ENCODE assay signal across 8 mouse cellular contexts in the genomic region with DNA sequence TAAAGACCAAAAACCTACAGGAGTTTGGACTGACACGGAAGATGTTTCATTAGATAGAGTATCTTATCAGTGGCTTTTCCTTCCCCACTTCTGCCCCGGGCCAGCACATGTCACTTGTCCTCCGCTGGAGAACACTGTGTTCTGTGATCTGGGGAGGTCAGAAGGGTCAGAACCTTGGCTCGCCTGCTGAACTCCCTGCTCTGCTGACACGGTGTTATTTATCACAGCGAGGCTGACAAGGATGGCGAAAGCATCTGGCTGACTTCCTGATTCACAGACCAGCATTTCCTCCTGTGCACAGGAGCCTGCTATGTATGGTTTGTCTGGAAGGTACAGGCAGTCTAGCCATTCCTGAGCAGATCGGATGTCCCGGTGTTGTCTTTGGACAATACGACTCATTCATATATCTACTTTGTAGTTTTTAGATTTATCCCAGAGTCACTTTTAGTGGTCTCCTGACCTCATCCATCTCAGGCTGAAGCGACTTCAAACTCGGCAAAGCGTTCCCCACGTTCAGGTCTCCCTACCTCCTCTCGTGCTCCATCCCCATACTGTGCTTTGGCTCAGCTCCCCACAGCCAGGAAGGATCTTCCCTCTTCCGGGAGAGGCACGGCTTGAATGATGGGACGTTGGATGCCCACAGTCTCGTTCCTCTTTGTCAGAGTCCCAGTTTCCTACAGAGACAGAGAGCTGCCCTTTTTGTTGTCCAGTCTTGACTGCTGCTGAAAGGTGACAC.
DNase-seq lines count a peak whose midpoint lies in the region; ATAC-seq and TF ChIP-seq lines count a peak whose summit lies in the region.

No protein-coding gene starts in this region.

- no peak for TF ChIP-seq POLR2A in bone marrow macrophage, adult 2 months (IDR thresholded peaks at IDR 0.05; ENCODE audit: borderline replicate concordance, low read depth, low read length)

- no peaks in the 10 kb centered on the region for H3K27me3 ChIP-seq in heart, embryonic 16.5 days (ENCODE audit: control insufficient read depth, insufficient read depth, low read length)
- H3K27me3 ChIP-seq in limb, embryonic 15.5 days = no peaks in the 10 kb centered on the region

- TF ChIP-seq CTCF in bone marrow macrophage, adult 2 months (IDR thresholded peaks at IDR 0.05; ENCODE audit: low read depth, low read length) = no peak

- H3K4me2 ChIP-seq in heart, embryonic 16.5 days (ENCODE audit: low read depth, low read length) = peak overlapping the region; percentile 43
- H3K4me2 ChIP-seq in limb, embryonic 15.5 days = 0 out of 2 replicates have a peak overlapping the region, but pooled peaks have one; percentile 3

- no peak overlapping the region for H3K9ac ChIP-seq in heart, embryonic 16.5 days (ENCODE audit: low read length)
- no peak overlapping the region for H3K9ac ChIP-seq in limb, embryonic 15.5 days

- 20% methylated on average over 19 of the region's 19 CpGs for WGBS in heart, embryonic 16.5 days
- WGBS in limb, embryonic 15.5 days = 29% methylated on average over 19 of the region's 19 CpGs

- H3K9me3 ChIP-seq in heart, embryonic 16.5 days (replicated peaks; ENCODE audit: control insufficient read depth, low read length) = no peaks in the 10 kb centered on the region
- no peaks in the 10 kb centered on the region for H3K9me3 ChIP-seq in limb, embryonic 15.5 days

- DNase-seq in adrenal gland, adult (ENCODE audit: inconsistent age in 2 of 2, low spot score in 1 of 2) = peak; percentile 93 to 95
- no peak for DNase-seq in layer of hippocampus, postnatal 36 days
- no peak for DNase-seq in urinary bladder, adult 18-20 months (ENCODE audit: low spot score in 2 of 2)

- peak; percentile 72 for ATAC-seq in heart, embryonic 16.5 days (replicated peaks; ENCODE audit: extremely low read depth, insufficient read depth, low FRiP score)
- no peak for ATAC-seq in limb, embryonic 15.5 days (ENCODE audit: insufficient number of reproducible peaks, low FRiP score, low TSS enrichment, low read depth)
- peak; percentile 74 for ATAC-seq in neutrophil, adult 5-6 weeks (ENCODE audit: extremely low read depth, insufficient number of reproducible peaks, low FRiP score, poor library complexity, severe bottlenecking)
- ATAC-seq in cerebellum, adult (ENCODE audit: insufficient number of reproducible peaks, low FRiP score, low TSS enrichment) = no peak

- peak overlapping the region; percentile 35 for H3K4me3 ChIP-seq in bone marrow macrophage, adult 2 months (ENCODE audit: insufficient read depth, low read length)
- no peak overlapping the region; the same call in 1 of the 2 replicates for H3K4me3 ChIP-seq in heart, embryonic 16.5 days (ENCODE audit: low read length)
- no peak overlapping the region for H3K4me3 ChIP-seq in limb, embryonic 15.5 days

- no peaks in the 10 kb centered on the region for H3K36me3 ChIP-seq in heart, embryonic 16.5 days (ENCODE audit: control insufficient read depth, insufficient read depth)
- no peaks in the 10 kb centered on the region for H3K36me3 ChIP-seq in limb, embryonic 15.5 days

- peaks cover 35% of the 10 kb centered on the region for H3K4me1 ChIP-seq in bone marrow macrophage, adult 2 months (ENCODE audit: control insufficient read depth, insufficient read depth, low read length)
- peaks cover 9% of the 10 kb centered on the region for H3K4me1 ChIP-seq in heart, embryonic 16.5 days (ENCODE audit: control insufficient read depth, insufficient read depth, low read length)
- H3K4me1 ChIP-seq in limb, embryonic 15.5 days = peaks cover 7% of the 10 kb centered on the region; the same call in 1 of the 2 replicates

- peak overlapping the region; percentile 78 for H3K27ac ChIP-seq in bone marrow macrophage, adult 2 months (ENCODE audit: insufficient read depth, low read depth, low read length)
- H3K27ac ChIP-seq in heart, embryonic 16.5 days (ENCODE audit: low read length) = peak overlapping the region; percentile 9; the same call in 1 of the 2 replicates
- H3K27ac ChIP-seq in limb, embryonic 15.5 days = no peak overlapping the region

Comparison
In these comparisons a context has a peak if more than half of its experiments do, and no peak if none do; other contexts are left out.
1. DNase-seq: peak in adrenal gland, adult (2 of 2); none in layer of hippocampus, postnatal 36 days (0 of 2) and urinary bladder, adult 18-20 months (0 of 2).
2. ATAC-seq: peak in heart, embryonic 16.5 days (single experiment) and neutrophil, adult 5-6 weeks (single experiment); none in limb, embryonic 15.5 days (single experiment) and cerebellum, adult (single experiment).